Mouse (Mus musculus): ENCODE results near the gene Gas1.
A peak's percentile ranks its signal among the peaks of the same experiment; 100 is the strongest.

Gene Gas1

DNA sequence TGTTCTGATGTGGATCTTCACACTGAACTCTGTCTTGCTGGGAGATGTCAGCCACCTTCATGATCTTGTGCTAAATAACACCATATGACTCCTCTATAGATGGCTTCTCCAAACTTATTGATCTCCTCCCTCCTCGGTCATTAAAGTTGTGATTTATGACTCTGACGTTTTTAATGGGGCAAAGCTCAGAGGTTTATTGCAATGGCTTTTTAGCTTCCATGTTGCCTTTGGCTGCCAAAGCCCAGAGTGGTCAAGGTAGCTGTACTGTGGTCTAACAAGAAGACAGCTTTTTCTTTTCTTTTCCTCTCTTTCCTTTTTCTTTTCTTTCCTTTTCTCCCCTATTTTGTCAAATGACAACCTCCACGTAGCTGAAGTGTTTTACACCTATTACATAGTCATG is 52.1 kb downstream of the Gas1 start:
- DNase-seq (ENCODE audit: low read depth, low spot score), result peak; percentile 84

DNA sequence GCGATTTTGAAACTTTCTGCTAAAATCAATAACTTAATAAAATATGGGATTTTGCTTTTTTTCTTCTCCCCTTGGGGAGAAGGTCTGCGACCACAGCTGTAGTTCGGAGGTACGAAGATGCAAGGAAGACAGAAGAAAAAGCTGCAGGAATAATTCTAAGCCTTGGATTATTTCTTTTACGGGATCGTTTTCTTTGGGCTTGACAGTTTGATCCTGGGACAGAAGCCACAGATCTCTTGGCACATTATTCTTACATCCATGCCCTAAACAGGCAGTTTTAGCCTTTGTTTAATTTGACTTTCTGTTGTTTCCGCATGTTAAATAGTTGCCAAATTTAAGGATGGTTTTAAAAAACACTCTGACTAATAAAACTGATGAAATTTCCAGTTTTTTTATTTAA is 52.7 kb downstream of the Gas1 start:
- no peak for DNase-seq (ENCODE audit: low read depth, low spot score)
